Mouse (Mus musculus) naive thymus-derived CD4-positive, alpha-beta T cell, adult 5 months (primary cell): ENCODE measurements around the gene Sez6l. TPM values are rescaled to one million over a fixed set of nuclear protein-coding genes. Genes with fewer than 3 reads are reported as not detected.

ENCODE experiments used
- polyA plus RNA-seq: library from polyadenylated mRNA; unstranded; fragments of 100-300 nt; shearing (Covaris generic); gene quantifications from one replicate; pipeline ENCODE4 v1.2.1, GENCODE M21; 2017

The Sez6l gene
- not detected for polyA plus RNA-seq

DNA sequence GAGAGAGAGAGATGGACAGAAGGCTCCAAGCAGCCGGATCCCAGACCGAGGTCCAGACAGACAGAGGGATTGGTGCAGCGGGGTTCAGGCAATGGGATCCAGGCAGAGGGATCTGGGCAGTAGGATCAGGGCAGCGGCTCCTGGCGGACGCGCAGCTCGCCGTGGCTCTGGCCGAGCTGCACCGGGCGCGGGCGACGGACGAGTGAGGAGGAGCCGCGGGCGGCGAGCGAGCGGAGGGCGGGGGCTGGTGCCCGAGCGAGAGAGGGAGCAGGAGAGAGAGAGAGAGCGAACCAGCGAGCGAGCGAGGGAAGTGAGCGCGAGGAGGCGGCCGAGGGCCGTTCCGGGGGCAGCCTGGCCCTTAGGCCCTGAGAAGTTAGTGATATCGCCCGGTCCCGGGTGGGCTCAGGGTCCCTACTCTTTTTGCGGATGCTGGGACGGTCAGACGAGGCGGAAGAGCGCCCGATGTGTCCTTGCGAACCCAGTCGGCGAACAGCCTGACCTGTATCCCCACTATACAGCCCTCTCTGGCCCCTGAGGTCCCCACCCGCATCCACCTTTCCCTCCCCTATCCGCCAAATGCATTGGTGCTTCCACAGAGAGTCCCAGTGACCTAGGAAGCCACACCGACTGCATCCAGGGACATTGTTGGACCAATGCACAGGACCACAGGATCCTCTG, at the start of gene Sez6l:
Gene Sez6l, minus strand, starts transcription at position 193 of the 678 bp plus-strand sequence.

DNA sequence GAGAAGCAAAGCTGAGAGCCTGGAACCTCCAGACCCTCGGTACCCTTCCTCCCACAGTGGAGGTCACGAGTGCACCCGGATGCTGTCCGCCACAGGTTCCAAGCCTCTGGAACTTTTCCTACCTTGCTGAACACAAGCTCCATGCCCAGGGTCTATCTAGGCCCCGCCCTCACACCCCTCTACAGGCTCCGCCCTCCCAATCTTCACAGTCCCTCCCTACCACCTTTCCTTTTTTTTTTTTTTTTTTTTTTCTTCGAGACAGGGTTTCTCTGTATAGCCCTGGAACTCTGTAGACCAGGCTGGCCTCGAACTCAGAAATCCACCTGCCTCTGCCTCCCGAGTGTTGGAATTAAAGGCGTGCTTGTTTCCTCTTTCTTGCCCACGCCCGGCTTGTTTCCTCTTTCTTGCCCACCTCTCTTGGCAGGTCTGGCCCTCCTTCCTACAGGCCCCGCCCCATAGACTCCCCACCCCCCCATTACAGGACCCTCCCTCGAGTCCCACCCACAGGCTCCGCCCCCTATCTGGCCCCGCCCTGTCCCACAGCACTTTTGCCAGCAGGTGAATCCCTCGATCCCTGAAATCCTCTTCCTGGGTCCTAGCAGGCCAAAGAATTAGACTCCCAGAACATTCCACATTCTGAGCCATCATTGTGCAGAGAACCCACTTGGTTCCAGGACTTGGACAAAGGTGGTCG, 128.1 kb downstream of the Sez6l start, which contains the start of gene Gm6588:
Gene Gm6588, plus strand, starts transcription at position 680 of the 694 bp plus-strand sequence.

DNA sequence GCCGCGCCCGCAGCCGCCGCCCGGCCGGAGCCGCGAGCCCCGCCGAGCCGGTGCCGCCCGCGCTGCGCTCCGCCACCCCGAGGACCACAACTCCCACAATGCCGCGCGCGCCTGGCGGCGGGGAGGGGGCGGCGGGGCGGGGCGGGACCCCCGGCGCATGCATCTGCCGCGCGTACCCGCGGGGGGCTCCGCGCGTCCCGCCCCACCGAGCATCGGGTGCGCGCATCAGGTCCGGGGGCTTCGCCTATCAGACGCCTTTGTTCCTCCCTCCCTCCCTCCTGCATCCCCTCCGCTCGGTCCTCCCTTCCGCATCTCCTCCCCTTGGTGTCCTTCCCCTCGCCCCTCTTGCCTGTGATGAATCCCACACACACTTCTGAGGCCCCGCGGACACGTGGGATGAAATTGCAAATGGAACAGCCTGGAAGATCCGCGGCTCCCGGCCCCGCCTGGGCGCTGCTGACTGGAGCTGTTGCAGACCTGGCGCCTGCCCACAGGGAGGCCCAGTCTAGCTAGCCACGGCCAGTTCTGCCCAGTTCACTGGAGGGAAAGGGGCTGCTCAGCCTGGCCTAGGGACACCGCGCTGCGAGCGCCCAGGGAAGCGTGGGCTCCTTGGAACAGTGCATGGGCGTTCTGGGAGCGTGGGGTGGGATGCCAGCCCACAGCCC, 182.1 kb downstream of the Sez6l start, which contains the start of gene Asphd2:
Gene Asphd2, minus strand, starts transcription at position 88 of the 665 bp plus-strand sequence.

Other genes with a start within 250 kb of the Sez6l start
- 39.2 TPM for gene Srrd, start 234.1 kb downstream of the Sez6l start, polyA plus RNA-seq
- gene Hps4, start 234.1 kb downstream of the Sez6l start, polyA plus RNA-seq = 17.4 TPM
- gene Gm6583, start 221.2 kb downstream of the Sez6l start, polyA plus RNA-seq = not detected
- gene Asphd2, start 182.3 kb downstream of the Sez6l start, polyA plus RNA-seq = not detected
- not detected for gene Gm6588, start 127.8 kb downstream of the Sez6l start, polyA plus RNA-seq